Mouse (Mus musculus): ENCODE measurements around the gene Tmem251. TPM values are rescaled to one million over a fixed set of nuclear protein-coding genes. Genes with fewer than 3 reads are reported as not detected.

The Tmem251 gene
- total RNA-seq, 2 experiments from 2014 or later: 5.3 to 6.0 TPM

DNA sequence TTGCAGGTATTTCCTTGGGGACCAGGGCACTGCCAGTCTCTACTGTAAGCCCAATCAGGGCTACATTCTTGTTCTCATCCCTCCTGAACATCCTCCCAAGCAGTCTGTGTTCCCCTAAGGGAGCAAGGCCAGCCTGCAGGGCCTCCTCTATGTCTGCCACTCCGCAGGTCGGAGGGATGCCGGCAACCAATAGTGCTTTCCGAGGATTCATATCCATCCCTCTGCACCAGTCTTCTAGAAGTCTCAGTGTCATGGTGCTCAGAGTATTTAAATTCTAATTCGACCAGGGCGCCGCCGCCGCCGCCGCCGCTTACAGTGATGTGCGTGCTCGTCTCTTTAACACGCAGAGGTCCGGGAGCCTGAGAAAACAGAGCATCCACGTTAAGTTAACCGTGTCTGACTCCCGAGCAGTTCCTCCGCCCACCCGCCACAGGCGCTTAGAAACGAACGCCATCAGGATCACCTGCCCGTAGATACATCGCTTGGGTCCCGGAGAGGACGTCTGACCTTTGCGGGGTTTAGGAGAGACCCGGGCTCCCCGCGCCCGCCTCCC, 450 bp upstream of the Tmem251 start:
- no peak for DNase-seq
- intact Hi-C loops (cut with DNase I): no loop called here

GRCm38 (mm10) chr12:102744839-102745238, 1.3 kb downstream of the Tmem251 start:
- intact Hi-C loops (cut with DNase I): no loop called here
- DNase-seq: no peak

GRCm38 (mm10) chr12:102748256-102748655, 4.7 kb downstream of the Tmem251 start:
- intact Hi-C loops (cut with DNase I): no loop called here
- DNase-seq: no peak

DNA sequence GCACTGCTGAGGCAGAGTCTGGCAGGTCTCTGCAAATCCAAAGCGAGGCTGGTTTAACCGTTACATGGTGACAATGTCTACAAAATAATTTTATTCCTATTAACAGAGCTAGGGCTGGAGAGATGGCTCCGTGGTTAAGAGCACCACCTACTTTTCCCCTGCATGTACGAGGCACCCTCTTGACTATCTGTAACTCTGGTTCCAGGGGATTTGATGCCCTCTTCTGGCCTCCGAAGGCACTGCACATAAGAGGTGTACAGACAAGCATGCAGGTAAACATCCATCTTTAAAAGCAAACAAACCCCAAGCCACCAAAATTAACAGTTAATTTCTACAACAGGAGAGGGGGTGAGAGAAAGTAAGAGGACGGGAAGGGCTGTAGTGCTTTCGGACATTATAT, 12.7 kb downstream of the Tmem251 start:
- DNase-seq: peak; percentile 43

DNA sequence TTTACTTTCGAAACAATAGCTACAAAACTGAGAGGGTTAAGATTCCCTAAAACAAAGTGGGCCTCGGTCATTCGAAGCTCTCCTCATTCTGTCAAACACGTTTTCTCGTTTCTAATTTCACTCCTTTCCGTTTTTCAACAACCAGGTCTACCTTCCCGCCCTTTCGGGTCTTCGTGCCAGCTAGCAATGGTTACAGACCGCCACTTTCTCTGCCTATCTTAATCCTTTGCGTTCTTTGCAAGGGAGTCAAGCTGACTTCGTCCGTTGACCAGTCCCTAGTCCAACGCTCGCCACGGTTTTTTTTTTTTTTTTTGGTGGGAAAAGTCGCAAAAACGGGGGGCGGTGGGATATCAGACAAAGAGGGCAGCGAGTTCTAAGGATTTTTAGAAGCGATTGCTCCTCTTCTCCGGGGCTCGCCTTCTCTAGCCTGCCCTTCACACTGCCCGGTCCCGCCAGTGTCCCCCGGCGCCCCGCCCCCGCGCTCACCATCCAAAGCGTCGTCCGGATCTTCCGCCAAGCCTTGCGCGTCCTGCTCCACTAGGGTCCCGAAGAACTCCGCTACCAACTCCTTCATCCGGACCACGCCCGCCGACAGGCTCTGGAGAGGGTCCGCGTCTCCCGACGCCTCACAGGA, 13.6 kb downstream of the Tmem251 start:
- DNase-seq: no peak
- intact Hi-C loops (cut with DNase I): no loop called here

More for the DNA sequence above, 12.7 kb downstream of the Tmem251 start:
- intact Hi-C loops (cut with DNase I): no loop called here

DNA sequence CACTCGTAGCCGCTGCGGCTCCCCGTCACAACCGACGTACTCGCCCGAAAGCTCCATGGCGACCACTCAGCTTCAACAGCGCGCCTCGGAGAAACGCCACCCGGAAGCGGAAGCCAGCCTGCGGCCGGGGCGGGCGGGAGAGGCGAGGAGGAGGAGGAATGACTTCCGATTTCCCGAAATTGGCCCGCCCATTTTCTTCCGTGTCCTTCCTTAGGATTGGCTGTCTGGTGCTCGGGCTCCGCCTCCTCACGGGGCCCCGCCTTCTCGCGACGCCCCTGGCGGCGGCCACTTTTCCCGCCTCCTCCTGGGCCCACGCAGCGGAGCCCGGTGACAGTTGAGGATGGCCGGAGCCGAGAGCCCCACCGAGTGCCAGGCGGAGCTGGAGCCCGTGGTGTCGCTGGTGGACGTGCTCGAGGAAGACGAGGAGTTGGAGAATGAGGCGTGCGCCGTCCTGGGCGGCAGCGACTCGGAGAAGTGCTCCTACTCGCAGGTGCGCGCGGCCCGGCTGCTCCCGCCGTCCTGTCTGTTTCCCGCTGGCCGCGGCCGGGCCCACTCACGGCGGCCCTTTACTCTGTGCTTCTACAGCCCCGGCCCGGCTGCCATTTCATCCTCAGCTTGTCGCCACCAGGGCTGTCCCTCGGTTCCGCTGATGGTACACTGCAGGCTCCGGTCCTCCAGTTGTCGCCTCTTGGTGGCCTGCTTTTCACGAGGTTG, 14.3 kb downstream of the Tmem251 start, which contains the start of the genes Gm28051, Gon7 and Ubr7:
TSS of gene Gm28051 (minus strand) at position 77 of the 714 bp plus-strand sequence.
TSS of gene Gon7 (minus strand) at position 115 of the 714 bp plus-strand sequence.
TSS of gene Ubr7 (plus strand) at position 279 of the 714 bp plus-strand sequence.
- DNase-seq: peak; percentile 97
- intact Hi-C loops (cut with DNase I): no loop called here

DNA sequence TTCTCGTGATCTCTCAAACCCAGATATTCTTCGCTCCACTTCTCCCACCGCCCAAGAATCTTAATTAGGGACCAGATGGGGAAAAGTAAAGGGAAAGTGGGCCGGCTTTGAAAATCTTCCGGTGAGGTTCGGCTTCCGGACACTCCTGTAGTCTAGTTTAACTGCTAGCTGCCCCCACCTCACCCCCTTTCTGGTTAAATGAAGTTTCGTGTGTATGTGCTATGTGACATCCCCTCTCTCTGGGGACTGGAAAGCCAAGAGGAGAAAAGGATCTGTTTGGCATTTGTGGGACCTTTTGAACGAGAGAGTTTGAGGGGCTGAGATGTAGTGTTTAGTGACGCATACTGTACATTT, 14.8 kb downstream of the Tmem251 start, which contains the start of gene Gm20604:
TSS of gene Gm20604 (minus strand) at position 270 of the 354 bp plus-strand sequence.
- intact Hi-C loops (cut with DNase I): no loop called here
- no peak for DNase-seq

GRCm38 (mm10) chr12:102758936-102759335, 15.4 kb downstream of the Tmem251 start:
- DNase-seq: peak; percentile 11
- intact Hi-C loops (cut with DNase I): no loop called here

- DNase-seq: no peak
- intact Hi-C loops (cut with DNase I): loop anchor here (10.0 kb wide), 1 partner anchor 303 kb away; no protein-coding TSS in a partner anchor
Observed at GRCm38 (mm10) chr12:102761668-102762067, 18.1 kb downstream of the Tmem251 start.

DNA sequence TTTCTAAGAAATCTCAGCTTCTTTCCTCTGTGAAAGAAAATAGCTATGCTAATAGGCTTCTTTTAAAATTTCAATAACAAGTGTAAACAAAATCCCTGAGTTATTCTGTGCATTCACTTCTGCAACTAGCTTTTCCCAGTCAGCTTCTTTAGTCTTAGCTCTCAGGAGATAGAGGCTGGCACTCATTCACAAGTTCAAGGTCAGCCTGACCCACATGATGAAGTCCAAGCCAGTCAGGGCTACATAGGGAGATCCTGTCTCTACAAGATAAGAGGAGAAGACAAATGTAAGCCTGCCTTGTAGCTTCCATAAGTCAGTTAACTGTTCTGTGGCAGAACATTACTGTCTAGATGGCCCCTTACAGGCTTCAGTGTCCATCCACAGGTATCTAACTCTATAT, 20.1 kb downstream of the Tmem251 start:
- no peak for DNase-seq
- intact Hi-C loops (cut with DNase I): loop anchor here (10.0 kb wide), 1 partner anchor 301 kb away; no protein-coding TSS in a partner anchor

DNA sequence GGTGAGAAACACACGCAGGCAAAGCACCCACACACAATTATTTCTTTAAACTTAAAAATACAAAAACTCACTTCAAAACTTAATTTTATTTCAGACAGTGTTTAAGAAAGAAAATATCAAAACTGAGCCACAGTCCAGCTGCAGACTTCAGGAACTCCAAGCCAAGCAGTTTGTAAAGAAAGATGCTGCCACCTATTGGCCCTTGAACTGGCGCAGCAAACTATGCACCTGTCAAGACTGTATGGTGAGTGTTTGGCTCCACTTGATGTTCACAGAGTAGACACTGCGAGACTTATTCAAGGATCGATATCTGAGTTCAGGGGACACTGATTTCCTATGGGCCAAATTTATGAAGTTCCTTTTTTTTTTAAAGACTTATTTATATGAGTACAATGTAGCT, 25.4 kb downstream of the Tmem251 start:
- no peak for DNase-seq
- intact Hi-C loops (cut with DNase I): loop anchor here (10.0 kb wide), 1 partner anchor 296 kb away; no protein-coding TSS in a partner anchor

DNA sequence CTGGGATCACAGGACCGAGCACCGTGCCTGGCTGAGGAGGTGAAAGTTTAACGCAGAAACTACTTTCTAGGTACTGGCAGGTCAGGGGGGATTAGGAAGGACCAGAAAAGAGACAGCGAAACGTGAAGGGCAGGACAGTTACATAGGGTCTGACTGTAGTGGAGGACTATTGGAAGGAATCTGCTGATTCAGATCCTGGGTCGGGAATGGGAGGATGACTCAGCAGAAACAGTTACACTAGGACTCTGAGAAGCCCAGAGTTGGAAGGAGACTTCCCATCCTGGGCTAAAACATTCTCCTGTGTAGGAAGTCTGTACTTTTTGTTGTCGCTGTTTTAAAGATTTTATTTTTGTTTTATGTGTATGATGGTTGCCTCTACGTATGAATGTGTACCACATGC, 28.0 kb downstream of the Tmem251 start:
- intact Hi-C loops (cut with DNase I): no loop called here

GRCm38 (mm10) chr12:102772676-102773075, 29.1 kb downstream of the Tmem251 start:
- no peak for DNase-seq
- intact Hi-C loops (cut with DNase I): no loop called here

More for the DNA sequence above, 28.0 kb downstream of the Tmem251 start:
- DNase-seq: no peak

GRCm38 (mm10) chr12:102776035-102776434, 32.5 kb downstream of the Tmem251 start:
- DNase-seq: no peak
- intact Hi-C loops (cut with DNase I): no loop called here

- intact Hi-C loops (cut with DNase I): no loop called here
- no peak for DNase-seq
Observed at GRCm38 (mm10) chr12:102778151-102778550, 34.6 kb downstream of the Tmem251 start.

GRCm38 (mm10) chr12:102779452-102779851, 35.9 kb downstream of the Tmem251 start:
- intact Hi-C loops (cut with DNase I): no loop called here
- DNase-seq: no peak

DNA sequence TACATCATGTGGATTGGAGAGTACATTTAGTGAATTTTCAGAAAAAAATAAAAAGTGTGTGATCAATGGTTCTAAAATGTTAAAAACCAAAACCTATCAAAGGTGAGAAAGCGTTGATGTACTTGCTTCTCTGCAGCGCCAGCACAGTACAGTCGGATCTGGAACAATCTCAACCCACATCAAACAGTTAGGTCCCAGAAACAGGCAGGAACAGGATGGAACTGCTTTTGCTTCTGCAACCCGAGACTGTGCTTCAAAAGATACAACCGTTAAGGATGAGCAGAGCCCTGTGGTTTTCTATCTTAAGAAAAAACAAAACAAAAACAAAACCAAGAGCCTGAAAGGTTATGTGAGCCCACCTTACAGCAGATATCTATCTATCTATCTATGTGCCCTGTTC, 39.3 kb downstream of the Tmem251 start:
- DNase-seq: no peak
- intact Hi-C loops (cut with DNase I): loop anchor here (10.0 kb wide), 1 partner anchor 312 kb away; no protein-coding TSS in a partner anchor

DNA sequence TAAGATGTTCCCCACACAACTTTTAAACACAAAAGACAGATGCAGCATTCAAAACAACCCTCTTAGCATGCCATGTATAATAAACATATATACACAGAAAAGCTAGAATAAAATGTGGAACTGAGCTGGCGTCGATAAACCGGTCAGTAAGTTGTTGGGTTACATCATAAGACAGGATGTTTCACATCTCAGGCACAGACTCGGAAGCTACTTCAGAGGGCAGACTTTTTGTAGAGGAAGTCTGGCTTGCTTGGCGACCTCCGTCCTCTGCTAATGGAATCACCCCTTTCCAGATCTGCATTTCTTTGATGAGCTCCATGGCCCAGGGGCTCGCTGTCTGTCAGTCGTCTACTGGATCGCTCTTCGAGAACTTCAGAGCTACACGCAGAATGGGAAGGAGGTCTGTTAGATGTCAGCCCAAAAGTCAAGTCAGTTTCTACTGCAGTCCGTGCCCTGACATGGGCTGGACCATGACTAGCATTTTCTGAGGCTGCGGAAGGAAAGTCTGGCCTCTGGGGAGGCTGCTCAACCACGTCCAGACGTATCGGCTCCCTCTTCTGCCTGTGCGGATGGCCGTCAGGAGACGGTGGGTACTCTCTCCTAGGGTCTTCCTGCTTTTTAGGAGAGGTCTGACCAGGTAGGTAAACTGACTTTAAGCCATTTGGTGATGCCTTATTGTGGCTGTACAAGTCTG, 41.5 kb downstream of the Tmem251 start:
- intact Hi-C loops (cut with DNase I): loop anchor here (10.0 kb wide), 1 partner anchor 310 kb away; no protein-coding TSS in a partner anchor
- no peak for DNase-seq

- DNase-seq: peak; percentile 22
- intact Hi-C loops (cut with DNase I): loop anchor here (10.0 kb wide), 1 partner anchor 309 kb away; no protein-coding TSS in a partner anchor
Observed at GRCm38 (mm10) chr12:102785593-102785985, 42.0 kb downstream of the Tmem251 start.

- intact Hi-C loops (cut with DNase I): loop anchor here (10.0 kb wide), 1 partner anchor 307 kb away; no protein-coding TSS in a partner anchor
- no peak for DNase-seq
Observed at GRCm38 (mm10) chr12:102787927-102788326, 44.4 kb downstream of the Tmem251 start.
